In the genomic region with DNA sequence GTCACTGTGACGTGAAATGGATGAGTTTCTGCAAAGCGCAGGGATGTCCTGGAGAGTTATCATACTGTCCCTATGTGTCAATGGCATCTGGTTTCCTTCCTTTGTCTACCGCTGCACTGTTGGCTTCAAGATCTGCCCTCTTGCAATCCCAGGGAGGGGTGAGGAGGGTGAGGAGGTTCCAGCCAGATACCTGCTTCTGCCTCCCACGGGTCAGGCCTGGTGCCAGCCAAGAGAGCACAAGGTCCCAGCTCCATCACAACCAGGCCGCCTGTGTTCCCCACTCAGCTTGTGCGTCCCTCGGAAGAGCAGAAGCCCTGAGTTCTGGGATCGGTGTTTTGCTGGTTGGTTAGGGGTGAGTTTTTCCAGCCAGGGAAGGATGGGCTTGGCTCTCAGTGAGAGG, we compare ENCODE assay signal across 14 mouse cellular contexts. TPM values are rescaled to one million over a fixed set of nuclear protein-coding genes. Genes with fewer than 3 reads are reported as not detected.
DNase-seq lines count a peak whose midpoint lies in the region; ATAC-seq and TF ChIP-seq lines count a peak whose summit lies in the region.
"Had no signal": no experiment of that assay in that cellular context is flagged by ENCODE, and none has a peak within 500 bp of the region (broad histone marks: within the 10 kb centered on the region; RNA-seq: fewer than 3 reads in every experiment).

No protein-coding gene starts in this region.

- H3K36me3 ChIP-seq in kidney, embryonic 14.5 days (ENCODE audit: control insufficient read depth, insufficient read depth, low read length): no peaks in the 10 kb centered on the region
- no peaks in the 10 kb centered on the region for H3K36me3 ChIP-seq in limb, embryonic 10.5 days
- H3K36me3 ChIP-seq: midbrain, embryonic 12.5 days had no signal

- H3K4me3 ChIP-seq in kidney, embryonic 14.5 days (ENCODE audit: low read length): no peak overlapping the region
- no peak overlapping the region for H3K4me3 ChIP-seq in bone marrow, adult 2 months (replicated peaks; ENCODE audit: control insufficient read depth, low read depth, low read length)
- no peak overlapping the region for H3K4me3 ChIP-seq in limb, embryonic 10.5 days
- H3K4me3 ChIP-seq: midbrain, embryonic 12.5 days had no signal

- H3K27me3 ChIP-seq in kidney, embryonic 14.5 days (ENCODE audit: control insufficient read depth, insufficient read depth, low read length): no peaks in the 10 kb centered on the region
- no peaks in the 10 kb centered on the region for H3K27me3 ChIP-seq in limb, embryonic 10.5 days (ENCODE audit: low read depth, poor library complexity, severe bottlenecking)
- H3K27me3 ChIP-seq: midbrain, embryonic 12.5 days had no signal

- TF ChIP-seq CTCF in bone marrow, adult 2 months (IDR thresholded peaks at IDR 0.05; ENCODE audit: control insufficient read depth, insufficient read depth, low read length): no peak

- 44% methylated on average over 8 of the region's 8 CpGs for WGBS in kidney, embryonic 14.5 days
- 60% methylated on average over 8 of the region's 8 CpGs for WGBS in bone marrow, adult 2 months
- WGBS in limb, embryonic 10.5 days: 46% methylated on average over 8 of the region's 8 CpGs

- intact Hi-C loops in left cerebral cortex, postnatal 36 days (cut with DNase I): no loop called here

- peak; percentile 12; the same call in 1 of the 2 replicates for ATAC-seq in kidney, embryonic 14.5 days (ENCODE audit: low FRiP score, low TSS enrichment)
- no peak for ATAC-seq in granulocyte monocyte progenitor cell, adult 5-6 weeks (replicated peaks; ENCODE audit: poor library complexity, severe bottlenecking)

- peak overlapping the region; percentile 59; the same call in 1 of the 2 replicates for H3K27ac ChIP-seq in kidney, embryonic 14.5 days (ENCODE audit: low read depth, low read length)
- H3K27ac ChIP-seq in bone marrow, adult 2 months (ENCODE audit: control insufficient read depth, insufficient read depth, low read depth, low read length, poor library complexity): peak overlapping the region; percentile 4; the same call in 1 of the 2 replicates
- peak overlapping the region; percentile 74 for H3K27ac ChIP-seq in limb, embryonic 10.5 days
- H3K27ac ChIP-seq: midbrain, embryonic 12.5 days had no signal

- no peak for TF ChIP-seq POLR2A in bone marrow, adult 2 months (IDR thresholded peaks at IDR 0.05; ENCODE audit: borderline replicate concordance, control insufficient read depth, low read depth, low read length)

- H3K9me3 ChIP-seq in kidney, embryonic 14.5 days (ENCODE audit: control insufficient read depth, low read length): no peaks in the 10 kb centered on the region
- no peaks in the 10 kb centered on the region for H3K9me3 ChIP-seq in limb, embryonic 10.5 days (replicated peaks)
- H3K9me3 ChIP-seq: midbrain, embryonic 12.5 days had no signal

- H3K4me2 ChIP-seq in kidney, embryonic 14.5 days (replicated peaks; ENCODE audit: low read depth, low read length): no peak overlapping the region
- H3K4me2 ChIP-seq: midbrain, embryonic 12.5 days had no signal

- peaks cover 26% of the 10 kb centered on the region for H3K4me1 ChIP-seq in kidney, embryonic 14.5 days (ENCODE audit: control insufficient read depth, insufficient read depth, low read length)
- peaks cover 9% of the 10 kb centered on the region for H3K4me1 ChIP-seq in bone marrow, adult 2 months (ENCODE audit: control insufficient read depth, insufficient read depth, low read length)
- peaks cover 44% of the 10 kb centered on the region for H3K4me1 ChIP-seq in limb, embryonic 10.5 days

- no peak for DNase-seq in kidney, adult 8-10 months
- peak; percentile 76 for DNase-seq in fat pad, adult 2 months (ENCODE audit: extremely low read depth, low read depth, low spot score)
- DNase-seq in limb, embryonic 10.5 days (ENCODE audit: low spot score): no peak
- DNase-seq in cerebellum, adult 11 months: no peak
- no peak for DNase-seq in left cerebral cortex, postnatal 36 days (ENCODE audit: low spot score in 2 of 2)
- DNase-seq: gastrocnemius, postnatal 36 days; kidney, adult 18-20 months; spleen, adult 18-20 months; thymus, postnatal 4 days had no signal

- no peak overlapping the region; the same call in 1 of the 2 replicates for H3K9ac ChIP-seq in kidney, embryonic 14.5 days (ENCODE audit: low read depth, low read length)
- H3K9ac ChIP-seq: midbrain, embryonic 12.5 days had no signal

RNA-seq across cellular contexts. Expression of a gene that starts 15.6 kb away (rescaled TPM):
- polyA plus RNA-seq in kidney, embryonic 14.5 days (2014; fragmentation: Nextera tagmentation; extraction: Ambion mirVana): 36.0 and 45.4 TPM in 2 replicates
- 8.6 and 9.5 TPM in 2 replicates for polyA plus RNA-seq in bone marrow, adult 2 months (2011; ENCODE audit: insufficient read depth, insufficient read length, low replicate concordance, missing spikeins)
- 111 and 130 TPM in 2 replicates for polyA plus RNA-seq in limb, embryonic 10.5 days (2016; fragmentation: Nextera tagmentation; extraction: Ambion mirVana)
- total RNA-seq in granulocyte monocyte progenitor cell, adult 5-6 weeks (2014; fragmentation: Nextera tagmentation): 13.9 and 15.5 TPM in 2 replicates
- 14.8 and 21.5 TPM in 2 replicates for total RNA-seq in granulocyte monocyte progenitor cell, adult 5-6 weeks (2017)
- 10 to 100 TPM; 21.9 to 29.8 TPM for total RNA-seq in left cerebral cortex, postnatal 36 days (2021)

RNA-seq across cellular contexts. Expression of a gene that starts 57.5 kb away (rescaled TPM):
- polyA plus RNA-seq in kidney, embryonic 14.5 days (2014; fragmentation: Nextera tagmentation; extraction: Ambion mirVana): 0.90 and 1.4 TPM in 2 replicates
- polyA plus RNA-seq in bone marrow, adult 2 months (2011; ENCODE audit: insufficient read depth, insufficient read length, low replicate concordance, missing spikeins): not detected in 2 replicates
- 0.67 and 0.90 TPM in 2 replicates for polyA plus RNA-seq in limb, embryonic 10.5 days (2016; fragmentation: Nextera tagmentation; extraction: Ambion mirVana)
- not detected in 2 replicates for total RNA-seq in granulocyte monocyte progenitor cell, adult 5-6 weeks (2014; fragmentation: Nextera tagmentation)
- not detected in 2 replicates for total RNA-seq in granulocyte monocyte progenitor cell, adult 5-6 weeks (2017)
- total RNA-seq in left cerebral cortex, postnatal 36 days (2021): not detected
- total RNA-seq: gastrocnemius, postnatal 36 days; neutrophil, adult 5-6 weeks had no signal

Comparison
In these comparisons a context has a peak if more than half of its experiments do, and no peak if none do; other contexts are left out.
1. H3K27ac ChIP-seq: peak in every context shown above with its lines; median percentile 74 in limb, embryonic 10.5 days; 59 in kidney, embryonic 14.5 days; 4 in bone marrow, adult 2 months.